Mouse (Mus musculus) gastrocnemius, postnatal 14 days (tissue): ENCODE data around the gene Plcl2. TPM values are rescaled to one million over a fixed set of nuclear protein-coding genes. Genes with fewer than 3 reads are reported as not detected.
A peak's percentile ranks its signal among the peaks of the same experiment; 100 is the strongest.

Source experiments
- DNase-seq: peaks from one replicate; pipeline ENCODE4 v3.0.0; 2021; ENCODE audit warnings: mixed read lengths
- intact Hi-C: fragments of 180-260 bp; cut with DNase I; formaldehyde crosslinking; loops from one replicate; pipeline ENCODE4 v1.15.1; 2025; ENCODE audit warnings: low total_unique reads
- long read RNA-seq, 2 experiments: library from polyadenylated mRNA; stranded (forward); transcript quantifications; one replicate each; pipeline ENCODE4 v2.0.0; 2021
- total RNA-seq, 2 experiments: library from RNA; stranded (reverse); gene quantifications; 2 replicates each; pipeline ENCODE4 v1.2.3; 2021

The Plcl2 gene
- 10 to 100 TPM; 27.0 to 29.8 TPM for total RNA-seq
- long read RNA-seq, experiment 1, full-length matches to known transcripts = 15 of 41 reads
- long read RNA-seq, experiment 1, partial matches to known transcripts = 6 of 41 reads
- long read RNA-seq, experiment 1, other reads (novel, unspliced or antisense) = 20 of 41 reads
- long read RNA-seq, experiment 2, full-length matches to known transcripts = 18 of 37 reads
- long read RNA-seq, experiment 2, partial matches to known transcripts = 7 of 37 reads
- long read RNA-seq, experiment 2, other reads (novel, unspliced or antisense) = 12 of 37 reads

DNA sequence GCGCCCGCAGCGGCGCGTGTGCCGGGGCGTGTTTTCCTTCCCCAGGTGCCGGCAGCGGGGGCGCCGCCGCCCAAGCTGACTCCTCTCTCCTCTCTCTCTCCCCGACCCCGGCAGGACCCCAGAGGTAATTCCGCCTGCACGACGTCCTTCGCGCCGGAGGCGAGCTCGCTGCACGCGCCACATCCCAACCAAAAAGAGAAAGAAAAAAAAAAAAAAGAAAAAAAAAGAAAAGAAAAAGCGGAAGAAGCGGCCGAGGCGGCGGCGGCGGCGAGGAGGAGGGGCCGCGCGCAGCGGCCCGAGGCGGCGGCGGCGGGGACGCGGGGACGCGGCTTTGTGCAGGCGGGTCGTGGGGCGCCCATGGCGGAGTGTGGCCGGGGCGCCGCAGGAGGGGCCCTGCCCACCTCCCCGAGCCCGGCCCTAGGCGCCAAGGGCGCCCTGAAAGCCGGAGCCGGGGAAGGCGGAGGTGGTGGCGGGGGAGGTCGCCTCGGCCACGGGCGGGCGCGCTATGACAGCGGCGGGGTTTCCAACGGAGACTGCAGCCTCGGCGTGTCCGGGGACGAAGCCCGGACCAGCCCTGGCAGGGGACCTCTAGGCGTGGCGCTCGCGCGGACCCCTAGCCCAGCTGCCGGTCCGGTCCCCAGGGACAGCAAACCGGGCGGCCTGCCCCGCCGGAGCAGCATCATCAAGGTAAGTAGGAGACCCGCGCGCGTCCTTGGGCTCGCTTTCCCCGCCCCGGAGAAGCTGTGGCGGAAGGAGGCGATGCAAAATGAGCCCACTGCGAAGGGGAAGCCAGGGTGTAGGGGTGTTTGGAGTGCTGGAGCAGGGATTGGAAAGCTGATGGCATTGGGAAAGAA lies at the start of gene Plcl2:
Plcl2 (plus strand) TSS at position 153 of the 854 bp plus-strand sequence.
- peak; percentile 68 for DNase-seq

DNA sequence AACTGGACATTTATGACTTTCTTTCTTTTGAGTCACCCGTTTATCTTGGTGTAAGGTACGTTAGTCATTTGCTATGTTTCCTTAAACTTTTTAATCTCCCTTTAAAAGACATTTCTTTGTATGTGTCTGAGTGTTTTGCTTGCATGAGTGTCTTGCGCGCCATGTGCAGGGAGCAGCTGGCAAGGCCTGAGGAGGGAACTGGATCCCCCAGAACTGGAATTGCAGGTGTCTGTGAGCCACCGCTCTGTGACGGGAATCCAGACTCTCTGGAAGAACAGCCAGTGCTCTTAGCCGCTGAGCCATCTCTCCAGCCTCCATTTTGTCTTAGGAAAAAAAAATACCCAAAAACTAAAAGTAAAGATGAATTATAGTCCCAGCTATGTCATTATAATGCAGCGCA lies 48.9 kb upstream of the Plcl2 start:
- intact Hi-C loops = no loop called here
- no peak for DNase-seq

More for the DNA sequence above, at the start of gene Plcl2:
- intact Hi-C loops = loop anchor here (10.0 kb wide), 1 partner anchor 215 kb away; the partner anchor contains the start of gene Dazl

DNA sequence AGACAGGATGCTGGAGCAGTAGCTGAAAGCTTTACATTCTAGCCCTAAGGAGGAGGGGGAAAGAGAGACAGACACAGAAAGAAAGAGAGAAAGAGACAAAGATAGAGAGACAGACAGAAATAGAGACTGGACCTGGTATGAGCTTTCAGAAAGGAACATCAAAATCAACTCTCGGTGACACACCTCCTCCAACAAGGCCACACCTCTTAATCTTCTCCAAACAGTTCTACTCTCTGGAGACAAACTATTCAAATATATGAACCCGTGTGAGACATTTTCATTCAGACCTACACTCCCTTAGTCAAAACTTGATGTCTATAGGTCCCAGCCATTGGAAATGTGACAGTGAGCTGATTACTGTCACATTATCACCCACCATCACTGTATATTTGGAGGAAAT lies 41.8 kb upstream of the Plcl2 start:
- no peak for DNase-seq
- intact Hi-C loops = no loop called here

DNA sequence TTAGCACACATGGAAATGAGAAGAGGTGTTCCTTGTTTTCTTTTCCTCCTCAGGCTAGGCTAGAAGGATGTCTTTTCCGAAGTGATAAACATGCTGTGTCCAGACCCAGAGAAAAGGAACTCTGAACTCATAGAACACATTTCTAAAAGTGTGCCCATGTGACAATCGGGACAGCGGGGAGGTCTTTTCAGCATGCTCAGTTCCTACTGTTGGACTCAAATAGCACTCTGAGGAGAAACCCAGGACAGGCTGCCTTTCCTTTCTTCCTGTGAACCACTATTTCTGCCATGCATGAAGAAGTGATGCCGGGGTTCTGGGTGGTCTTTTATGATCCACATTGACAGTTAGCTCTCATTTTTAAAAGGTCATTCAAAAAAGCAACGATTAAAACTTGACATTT lies 40.1 kb upstream of the Plcl2 start:
- intact Hi-C loops = no loop called here
- no peak for DNase-seq

DNA sequence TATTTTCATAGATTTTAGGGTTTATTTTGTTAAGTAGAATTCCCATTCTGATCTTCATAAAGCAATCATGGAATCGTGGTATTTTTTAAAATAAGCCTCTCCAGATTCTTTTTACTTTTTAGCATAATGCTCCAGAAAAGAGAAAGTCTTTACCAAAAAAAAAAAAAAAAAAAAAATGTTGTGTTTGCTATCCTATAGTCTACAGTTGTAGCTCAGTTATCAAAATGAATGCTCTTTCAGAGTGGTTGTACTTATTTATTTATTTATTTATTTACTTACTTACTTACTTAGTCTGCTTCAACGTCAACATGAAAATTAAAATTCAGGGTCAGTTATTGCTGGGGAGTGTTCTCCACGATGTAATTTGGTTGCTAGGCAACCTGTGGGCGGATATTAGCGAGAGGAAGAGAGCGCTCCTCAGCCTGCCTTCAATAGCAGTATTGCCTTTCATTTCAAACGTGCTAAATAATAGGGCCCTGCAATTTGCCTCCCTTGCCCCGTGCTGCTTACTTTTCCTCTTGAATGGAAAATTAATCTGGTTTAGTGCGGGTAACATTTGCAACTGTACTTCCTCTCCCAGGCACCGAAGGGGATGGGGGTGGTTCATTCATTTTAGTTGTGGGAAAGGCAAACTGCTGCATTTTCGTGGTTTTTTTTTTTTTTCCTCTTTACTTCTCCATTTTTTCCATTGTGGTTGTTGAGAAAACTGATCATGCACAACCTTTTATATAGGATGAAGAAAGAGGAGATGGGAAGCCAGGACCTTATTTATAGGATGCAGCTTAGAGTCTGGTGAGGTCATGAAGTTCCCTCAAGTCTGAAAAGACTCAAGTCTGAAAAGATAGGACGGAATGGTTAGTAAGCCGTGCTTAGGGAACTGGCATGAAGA lies 39.4 kb upstream of the Plcl2 start:
- peak; percentile 17 for DNase-seq
- intact Hi-C loops = no loop called here

DNA sequence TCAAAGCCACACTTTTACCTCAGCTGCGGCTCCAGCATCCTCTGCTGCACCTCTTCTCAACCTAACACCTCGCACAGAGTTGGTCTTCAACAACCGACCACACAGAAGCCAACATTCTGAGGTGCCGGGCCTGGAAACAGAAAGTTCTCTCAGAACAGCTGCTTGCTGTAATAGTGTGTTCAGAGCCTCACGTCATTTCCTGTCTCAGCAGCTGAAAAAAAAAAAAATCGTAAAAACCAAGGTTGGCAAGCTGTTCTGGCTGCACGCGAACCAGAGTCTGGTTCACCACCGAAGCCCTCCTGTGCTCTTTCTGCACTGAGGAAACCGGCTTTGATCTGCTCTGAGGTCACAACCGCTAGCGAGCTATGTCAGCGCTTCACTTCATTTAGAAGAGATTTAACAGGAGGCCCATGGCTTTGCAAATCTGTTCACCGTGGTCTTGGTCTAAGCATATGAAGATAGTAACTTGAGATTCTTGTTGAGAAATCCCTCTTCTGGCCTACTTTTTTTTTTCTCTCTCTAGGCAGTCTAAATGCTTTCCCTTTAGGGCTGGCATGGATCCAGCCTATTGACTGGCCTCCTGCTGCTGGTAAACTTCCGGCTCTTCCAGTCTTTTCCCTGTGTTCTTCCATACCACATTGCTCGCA lies 38.6 kb upstream of the Plcl2 start:
- intact Hi-C loops = no loop called here
- peak; percentile 38 for DNase-seq

GRCm38 (mm10) chr17:50471230-50471629 lies 38.0 kb upstream of the Plcl2 start:
- DNase-seq = no peak
- intact Hi-C loops = no loop called here

DNA sequence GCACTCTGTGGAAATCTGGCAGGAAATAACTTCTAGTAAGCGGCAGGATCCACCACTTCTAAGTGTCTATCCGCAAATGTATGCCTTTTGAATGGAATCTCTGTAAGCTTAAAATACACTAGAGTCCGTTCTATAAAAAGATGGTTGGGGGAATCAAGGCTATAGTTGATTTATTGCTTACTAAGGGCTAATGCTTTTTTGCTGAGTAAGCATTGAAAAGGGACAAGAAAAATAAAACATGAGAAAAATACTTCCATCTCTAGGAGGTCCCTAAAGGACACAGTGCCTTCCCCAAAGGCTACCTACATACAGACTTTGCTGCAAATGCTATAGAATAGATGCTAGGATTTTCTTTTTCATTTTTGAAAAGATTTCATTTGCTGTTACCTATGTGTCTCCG lies 31.9 kb upstream of the Plcl2 start:
- DNase-seq = no peak
- intact Hi-C loops = no loop called here

- intact Hi-C loops = no loop called here
- no peak for DNase-seq
These were observed 28.3 kb upstream of the Plcl2 start for GRCm38 (mm10) chr17:50480867-50481266.

DNA sequence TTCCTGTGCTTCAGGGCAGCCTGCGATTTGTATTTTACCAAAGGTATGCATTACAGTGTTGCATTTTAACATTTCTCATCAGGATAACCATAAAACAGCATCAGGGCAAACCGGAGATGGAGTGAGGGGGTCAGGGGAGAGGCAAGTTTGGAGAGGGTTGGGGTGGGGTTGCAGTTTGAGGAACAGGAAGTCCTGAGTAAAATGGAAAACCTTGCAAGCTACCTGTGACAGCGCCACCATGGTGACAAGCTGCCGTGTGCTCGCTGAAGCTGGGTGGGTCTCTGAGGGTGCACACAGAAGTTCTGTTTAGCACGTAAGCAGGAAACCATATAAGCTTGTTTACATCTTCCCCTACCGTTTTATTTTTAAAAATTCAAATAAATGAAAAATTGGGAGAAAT lies 25.5 kb upstream of the Plcl2 start:
- intact Hi-C loops = no loop called here
- no peak for DNase-seq

DNA sequence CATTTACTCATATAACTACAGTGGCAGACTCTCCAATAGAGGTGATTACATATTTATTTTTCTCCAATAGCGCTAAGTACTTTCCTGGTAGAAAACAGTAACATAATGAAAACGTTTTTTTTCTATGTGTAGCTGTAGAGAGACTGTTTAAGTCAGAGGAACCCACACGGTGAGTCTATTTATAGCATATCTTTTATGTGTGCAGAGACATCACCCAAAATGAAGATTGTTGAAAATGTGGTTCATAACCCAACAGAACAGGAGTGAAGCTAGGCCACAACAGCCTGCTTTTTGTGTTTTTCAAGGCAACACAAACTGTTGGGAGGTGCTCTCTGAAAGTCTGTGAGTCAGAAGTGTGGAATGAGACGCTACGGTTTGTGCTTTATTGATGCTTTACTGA lies 24.2 kb upstream of the Plcl2 start:
- no peak for DNase-seq
- intact Hi-C loops = no loop called here

- no peak for DNase-seq
- intact Hi-C loops = no loop called here
These were observed 22.1 kb upstream of the Plcl2 start for GRCm38 (mm10) chr17:50487058-50487618.

GRCm38 (mm10) chr17:50487670-50488069 lies 21.5 kb upstream of the Plcl2 start:
- intact Hi-C loops = no loop called here
- no peak for DNase-seq

DNA sequence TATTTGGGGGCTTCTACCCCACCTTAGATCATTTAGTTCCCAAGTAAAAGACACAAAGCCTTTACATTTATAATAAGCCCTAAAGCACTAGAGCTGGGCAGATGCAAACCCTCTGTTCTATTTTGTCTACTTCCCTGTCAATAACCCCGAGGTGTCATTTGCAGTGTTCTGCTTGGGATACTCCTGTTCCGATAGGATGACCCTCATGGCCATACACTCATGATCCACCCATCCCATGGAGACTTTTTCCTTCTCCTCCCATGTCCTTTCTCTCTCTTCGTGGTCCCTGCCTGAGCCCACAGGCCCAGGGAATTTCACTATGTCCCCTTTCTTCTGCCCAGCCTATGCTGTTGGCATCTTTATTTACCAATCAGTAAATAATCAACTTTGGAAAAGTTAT lies 20.8 kb upstream of the Plcl2 start:
- intact Hi-C loops = no loop called here
- no peak for DNase-seq

- no peak for DNase-seq
- intact Hi-C loops = no loop called here
These were observed 20.3 kb upstream of the Plcl2 start for GRCm38 (mm10) chr17:50488895-50489294.

DNA sequence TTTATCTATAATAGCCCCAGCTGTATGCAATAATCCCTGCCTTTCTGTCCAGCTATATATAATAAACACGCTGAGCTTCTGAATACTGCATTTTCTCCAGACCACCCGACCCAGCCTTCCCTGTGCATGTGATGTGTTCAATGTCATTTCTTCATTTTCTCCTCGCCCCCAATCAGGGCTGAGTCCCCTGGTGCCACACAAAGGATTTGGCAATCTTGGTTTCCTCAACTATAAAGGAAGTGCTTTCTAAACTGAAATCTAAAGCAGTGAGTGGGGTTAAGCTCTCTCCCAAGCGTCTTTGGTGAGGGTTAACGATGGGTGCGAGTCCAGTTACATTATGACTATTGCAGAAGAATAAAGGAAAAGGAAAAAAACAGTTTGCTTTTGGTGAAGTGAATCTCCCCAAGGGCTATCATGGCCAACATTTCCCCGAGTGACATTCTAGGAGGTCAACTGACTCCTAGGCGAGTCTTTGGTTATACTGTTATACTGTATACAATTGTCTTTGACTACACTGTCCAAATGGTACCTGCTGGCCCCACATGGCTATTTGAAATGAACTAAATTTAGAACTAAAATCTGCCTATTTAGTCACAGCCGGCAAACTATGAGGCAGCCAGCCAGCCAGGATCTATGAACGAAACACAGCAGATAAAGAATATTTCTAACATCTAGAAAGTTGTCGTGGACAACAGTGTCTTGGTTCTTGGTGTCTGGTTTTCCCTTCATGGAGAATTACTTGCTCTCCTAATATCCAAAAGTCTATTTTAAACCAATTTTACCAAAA lies 18.4 kb upstream of the Plcl2 start:
- DNase-seq = no peak
- intact Hi-C loops = no loop called here

DNA sequence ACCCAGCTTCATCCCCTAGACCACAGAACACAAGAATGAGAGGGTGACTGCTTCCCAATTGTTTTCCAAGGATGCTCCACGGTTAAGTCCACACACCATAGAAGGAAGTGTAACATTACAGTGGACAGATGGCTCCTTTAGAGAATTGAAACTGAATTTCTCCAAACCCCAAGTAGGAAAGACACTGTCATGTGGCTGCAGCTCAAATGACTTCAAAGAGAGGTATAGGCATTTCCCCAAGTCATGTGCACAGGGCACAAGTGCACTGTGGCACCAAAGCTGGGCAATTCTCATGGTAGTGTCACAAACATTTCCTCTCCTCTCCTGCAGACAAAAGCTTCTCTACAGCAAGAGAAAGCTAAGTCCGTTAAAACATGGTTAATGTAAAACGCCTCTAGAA lies 17.7 kb upstream of the Plcl2 start:
- intact Hi-C loops = no loop called here
- no peak for DNase-seq

DNA sequence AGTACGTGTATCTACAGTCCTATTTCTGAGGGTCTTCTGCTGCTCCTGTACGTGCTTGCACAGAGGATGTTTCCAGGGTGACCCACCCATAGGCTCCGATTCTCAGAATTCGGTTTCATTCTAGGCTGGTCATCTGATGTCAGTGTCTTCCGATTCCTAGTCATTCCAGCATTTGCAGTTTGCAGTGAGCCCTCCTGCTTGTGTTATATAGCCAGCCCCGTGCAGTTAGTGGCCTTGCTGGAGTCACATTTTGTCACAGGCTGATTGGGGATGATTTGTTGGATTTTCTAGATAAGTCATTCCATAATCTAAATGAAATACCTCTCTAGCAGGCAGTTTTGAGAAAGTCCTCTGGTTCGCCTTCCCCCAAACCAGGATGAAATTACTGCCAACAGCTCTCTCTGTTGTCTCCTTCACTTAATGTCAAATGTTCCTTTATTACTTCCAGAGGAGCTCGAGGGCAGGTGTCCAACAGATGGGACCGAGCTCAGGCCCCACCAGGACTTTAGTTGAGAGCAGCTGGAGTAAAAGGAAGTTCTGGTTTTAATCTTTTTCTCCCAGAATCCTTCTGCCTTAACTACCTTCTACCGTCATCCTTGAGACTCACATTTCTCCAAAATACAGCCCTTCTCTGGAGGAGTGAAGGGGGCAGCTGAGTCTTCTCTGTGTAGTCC lies 13.8 kb upstream of the Plcl2 start:
- intact Hi-C loops = no loop called here
- DNase-seq = peak; percentile 19
